Mouse (Mus musculus): ENCODE measurements around the gene Adamts16. TPM values are rescaled to one million over a fixed set of nuclear protein-coding genes. Genes with fewer than 3 reads are reported as not detected.

The Adamts16 gene
- polyA plus RNA-seq, 1 experiment = 1.2 TPM

GRCm38 (mm10) chr13:70862162-70862908 is 20.7 kb upstream of the Adamts16 start:
- H3K4me3 ChIP-seq (ENCODE audit: insufficient read depth, low read depth, low read length) = no peak overlapping the region
- no peak for DNase-seq
- 65% methylated on average over 8 of the region's 8 CpGs for WGBS
- H3K36me3 ChIP-seq (ENCODE audit: control insufficient read depth, insufficient read depth, low read length) = no peaks in the 10 kb centered on the region
- H3K27ac ChIP-seq (ENCODE audit: insufficient read depth, low read depth, low read length) = no peak overlapping the region
- H3K4me1 ChIP-seq (ENCODE audit: control insufficient read depth, insufficient read depth, low read length) = peaks cover 8% of the 10 kb centered on the region
- no peaks in the 10 kb centered on the region for H3K27me3 ChIP-seq (replicated peaks; ENCODE audit: control insufficient read depth, insufficient read depth, low read length)
- no peak for TF ChIP-seq CTCF (conservative IDR thresholded peaks at IDR 0.05; ENCODE audit: insufficient read depth, insufficient read length, low read depth, low read length)
- TF ChIP-seq POLR2A (IDR thresholded peaks at IDR 0.05; ENCODE audit: low read depth, low read length) = no peak

DNA sequence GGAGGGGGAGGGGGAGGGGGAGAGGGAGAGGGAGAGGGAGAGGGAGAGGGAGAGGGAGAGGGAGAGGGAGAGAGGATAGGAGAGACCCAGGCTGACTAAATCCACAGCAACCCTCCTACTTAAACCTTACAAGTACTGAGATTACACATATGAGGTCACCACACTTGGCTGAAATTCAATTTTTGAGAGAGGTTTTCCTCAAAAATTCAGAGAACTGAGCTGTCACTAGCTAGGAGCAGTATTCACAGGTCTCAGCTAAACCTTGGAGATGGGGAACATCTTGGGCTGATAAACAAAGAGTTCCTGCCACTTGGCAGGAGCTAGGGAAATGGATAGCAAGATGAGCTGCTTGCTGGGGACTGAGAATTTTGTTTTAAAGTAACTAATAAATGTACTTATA is 12.0 kb upstream of the Adamts16 start:
- no peak for DNase-seq
- H3K4me3 ChIP-seq (ENCODE audit: insufficient read depth, low read depth, low read length) = no peak overlapping the region
- H3K4me1 ChIP-seq (ENCODE audit: control insufficient read depth, insufficient read depth, low read length) = no peaks in the 10 kb centered on the region
- H3K36me3 ChIP-seq (ENCODE audit: control insufficient read depth, insufficient read depth, low read length) = no peaks in the 10 kb centered on the region
- no peaks in the 10 kb centered on the region for H3K27me3 ChIP-seq (replicated peaks; ENCODE audit: control insufficient read depth, insufficient read depth, low read length)
- H3K27ac ChIP-seq (ENCODE audit: insufficient read depth, low read depth, low read length) = no peak overlapping the region
- TF ChIP-seq CTCF (conservative IDR thresholded peaks at IDR 0.05; ENCODE audit: insufficient read depth, insufficient read length, low read depth, low read length) (no peak), POLR2A (IDR thresholded peaks at IDR 0.05; ENCODE audit: low read depth, low read length) (no peak)

GRCm38 (mm10) chr13:70846933-70847332 is 5.3 kb upstream of the Adamts16 start:
- Histone ChIP-seq H3K27me3 (replicated peaks; ENCODE audit: control insufficient read depth, insufficient read depth, low read length) (no peaks in the 10 kb centered on the region), H3K27ac (ENCODE audit: insufficient read depth, low read depth, low read length) (no peak overlapping the region), H3K36me3 (ENCODE audit: control insufficient read depth, insufficient read depth, low read length) (no peaks in the 10 kb centered on the region), H3K4me1 (ENCODE audit: control insufficient read depth, insufficient read depth, low read length) (0 out of 2 replicates have a peak, but pooled peaks cover 4% of the 10 kb centered on the region), H3K4me3 (ENCODE audit: insufficient read depth, low read depth, low read length) (no peak overlapping the region)
- 55% methylated on average over 2 of the region's 2 CpGs for WGBS
- no peak for TF ChIP-seq POLR2A (IDR thresholded peaks at IDR 0.05; ENCODE audit: low read depth, low read length)
- no peak for TF ChIP-seq CTCF (conservative IDR thresholded peaks at IDR 0.05; ENCODE audit: insufficient read depth, insufficient read length, low read depth, low read length)
- no peak for DNase-seq

DNA sequence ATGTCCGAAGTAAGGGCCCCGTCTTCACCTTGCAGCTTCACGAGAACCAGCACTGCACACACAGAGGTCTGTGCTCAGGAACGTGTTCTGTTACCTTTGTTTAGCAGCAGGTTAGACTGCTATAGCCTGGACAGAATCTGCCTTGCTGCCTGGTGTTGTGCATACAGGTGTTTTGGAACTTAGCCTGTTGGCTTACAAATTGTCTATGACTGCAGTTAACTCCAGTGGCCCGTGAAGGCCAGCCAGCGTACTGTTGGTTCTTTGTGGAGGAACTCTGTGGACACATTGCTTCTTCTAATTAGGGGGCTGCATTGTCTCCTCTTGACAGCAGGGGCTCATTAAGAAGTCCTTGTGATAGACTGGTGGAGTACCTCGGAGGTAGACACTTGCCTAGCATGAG is 3.9 kb upstream of the Adamts16 start:
- TF ChIP-seq CTCF (conservative IDR thresholded peaks at IDR 0.05; ENCODE audit: insufficient read depth, insufficient read length, low read depth, low read length) (no peak), POLR2A (IDR thresholded peaks at IDR 0.05; ENCODE audit: low read depth, low read length) (no peak)
- no peaks in the 10 kb centered on the region for H3K27me3 ChIP-seq (replicated peaks; ENCODE audit: control insufficient read depth, insufficient read depth, low read length)
- peak; percentile 79 for DNase-seq
- H3K4me3 ChIP-seq (ENCODE audit: insufficient read depth, low read depth, low read length) = no peak overlapping the region
- 47% methylated on average over 7 of the region's 7 CpGs for WGBS
- H3K27ac ChIP-seq (ENCODE audit: insufficient read depth, low read depth, low read length) = no peak overlapping the region
- no peaks in the 10 kb centered on the region for H3K36me3 ChIP-seq (ENCODE audit: control insufficient read depth, insufficient read depth, low read length)
- 0 out of 2 replicates have a peak, but pooled peaks cover 4% of the 10 kb centered on the region for H3K4me1 ChIP-seq (ENCODE audit: control insufficient read depth, insufficient read depth, low read length)

- DNase-seq = no peak
- Histone ChIP-seq H3K27me3 (replicated peaks; ENCODE audit: control insufficient read depth, insufficient read depth, low read length) (no peaks in the 10 kb centered on the region), H3K4me3 (ENCODE audit: insufficient read depth, low read depth, low read length) (no peak overlapping the region), H3K4me1 (ENCODE audit: control insufficient read depth, insufficient read depth, low read length) (0 out of 2 replicates have a peak, but pooled peaks cover 4% of the 10 kb centered on the region), H3K27ac (ENCODE audit: insufficient read depth, low read depth, low read length) (no peak overlapping the region), H3K36me3 (ENCODE audit: control insufficient read depth, insufficient read depth, low read length) (no peaks in the 10 kb centered on the region)
- 69% methylated on average over 4 of the region's 4 CpGs for WGBS
- TF ChIP-seq CTCF (conservative IDR thresholded peaks at IDR 0.05; ENCODE audit: insufficient read depth, insufficient read length, low read depth, low read length) = no peak
- no peak for TF ChIP-seq POLR2A (IDR thresholded peaks at IDR 0.05; ENCODE audit: low read depth, low read length)
Observed at GRCm38 (mm10) chr13:70842126-70842525, 515 bp upstream of the Adamts16 start.

GRCm38 (mm10) chr13:70840161-70840560 is 1.4 kb downstream of the Adamts16 start:
- H3K27ac ChIP-seq (ENCODE audit: insufficient read depth, low read depth, low read length) = no peak overlapping the region
- DNase-seq = peak; percentile 69

DNA sequence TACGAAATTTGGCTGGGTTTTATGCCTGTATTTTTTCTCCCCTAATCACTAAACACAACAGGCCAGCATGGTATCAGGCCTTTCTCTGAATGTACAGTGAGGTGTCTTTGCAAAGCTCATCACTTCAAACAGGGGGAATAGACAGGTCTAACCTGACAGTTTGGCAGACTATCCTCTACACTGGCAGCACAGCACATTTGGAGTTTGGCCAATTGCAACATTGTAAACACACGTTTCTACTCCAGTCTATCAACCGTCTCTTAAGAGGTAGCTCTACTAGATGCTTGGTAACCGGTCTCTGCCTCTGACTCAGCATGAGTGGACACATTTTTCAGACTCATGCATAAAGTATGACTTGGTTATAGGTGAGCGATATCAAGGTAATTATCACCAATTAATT is 4.0 kb downstream of the Adamts16 start:
- H3K36me3 ChIP-seq (ENCODE audit: control insufficient read depth, insufficient read depth, low read length) = no peaks in the 10 kb centered on the region
- peak; percentile 22 for DNase-seq
- 32% methylated on average over 5 of the region's 5 CpGs for WGBS
- no peaks in the 10 kb centered on the region for H3K4me1 ChIP-seq (ENCODE audit: control insufficient read depth, insufficient read depth, low read length)
- no peaks in the 10 kb centered on the region; the same call in 1 of the 2 replicates for H3K27me3 ChIP-seq (replicated peaks; ENCODE audit: control insufficient read depth, insufficient read depth, low read length)
- no peak overlapping the region for H3K27ac ChIP-seq (ENCODE audit: insufficient read depth, low read depth, low read length)
- TF ChIP-seq CTCF (conservative IDR thresholded peaks at IDR 0.05; ENCODE audit: insufficient read depth, insufficient read length, low read depth, low read length) (no peak), POLR2A (IDR thresholded peaks at IDR 0.05; ENCODE audit: low read depth, low read length) (no peak)
- no peak overlapping the region for H3K4me3 ChIP-seq (ENCODE audit: insufficient read depth, low read depth, low read length)

More at GRCm38 (mm10) chr13:70840161-70840560, 1.4 kb downstream of the Adamts16 start:
- 4% methylated on average over 6 of the region's 6 CpGs for WGBS
- Histone ChIP-seq H3K4me1 (ENCODE audit: control insufficient read depth, insufficient read depth, low read length) (no peaks in the 10 kb centered on the region), H3K27me3 (replicated peaks; ENCODE audit: control insufficient read depth, insufficient read depth, low read length) (no peaks in the 10 kb centered on the region), H3K36me3 (ENCODE audit: control insufficient read depth, insufficient read depth, low read length) (no peaks in the 10 kb centered on the region), H3K4me3 (ENCODE audit: insufficient read depth, low read depth, low read length) (no peak overlapping the region)
- no peak for TF ChIP-seq POLR2A (IDR thresholded peaks at IDR 0.05; ENCODE audit: low read depth, low read length)
- peak; percentile 85 for TF ChIP-seq CTCF (conservative IDR thresholded peaks at IDR 0.05; ENCODE audit: insufficient read depth, insufficient read length, low read depth, low read length)

Data from kidney, adult 2 months (tissue).